Mouse (Mus musculus) limb, embryonic 11.5 days (tissue): ENCODE results near the gene Ccdc24. TPM values are rescaled to one million over a fixed set of nuclear protein-coding genes. Genes with fewer than 3 reads are reported as not detected.
A peak's percentile ranks its signal among the peaks of the same experiment; 100 is the strongest.

Experiments used
- ATAC-seq: fragments of 200-750 bp; cut with Nextera tagmentation; 2 replicates; pipeline ENCODE4 v1.8.0; 2017; ENCODE audit warnings: low read depth; ENCODE audit not compliant: insufficient number of reproducible peaks, low FRiP score, low TSS enrichment
- DNase-seq: peaks from one replicate; pipeline ENCODE4 v3.0.0-alpha.2; 2015; ENCODE audit warnings: low spot score
- H3K27ac ChIP-seq: fragments of 300-500 bp; sonication (generic); replicated peaks from 2 replicates; pipeline ENCODE4 v1.5.1; 2014; ENCODE audit warnings: low read depth, mild to moderate bottlenecking, low read length
- H3K27me3 ChIP-seq: fragments of 300-500 bp; sonication (generic); 2 replicates; pipeline ENCODE4 v1.6.1; 2014; ENCODE audit warnings: mild to moderate bottlenecking, low read length, mixed read lengths; ENCODE audit not compliant: control insufficient read depth, insufficient read depth
- H3K36me3 ChIP-seq: fragments of 300-500 bp; sonication (generic); 2 replicates; pipeline ENCODE4 v1.6.1; 2014; ENCODE audit warnings: mild to moderate bottlenecking, low read length, moderate library complexity, mixed read lengths; ENCODE audit not compliant: control insufficient read depth, insufficient read depth
- H3K4me1 ChIP-seq: fragments of 300-500 bp; sonication (generic); 2 replicates; pipeline ENCODE4 v1.6.1; 2014; ENCODE audit warnings: low read length, mixed read lengths; ENCODE audit not compliant: control insufficient read depth, insufficient read depth
- H3K4me2 ChIP-seq: fragments of 300-500 bp; sonication (generic); 2 replicates; pipeline ENCODE4 v1.6.1; 2014; ENCODE audit warnings: low read depth, mild to moderate bottlenecking, moderate library complexity; ENCODE audit not compliant: severe bottlenecking
- H3K4me3 ChIP-seq: fragments of 300-500 bp; sonication (generic); 2 replicates; pipeline ENCODE4 v1.5.1; 2014; ENCODE audit warnings: low read depth, low read length
- H3K9ac ChIP-seq: fragments of 300-500 bp; sonication (generic); 2 replicates; pipeline ENCODE4 v1.6.1; 2014; ENCODE audit warnings: mild to moderate bottlenecking, low read length
- H3K9me3 ChIP-seq: fragments of 300-500 bp; sonication (generic); 2 replicates; pipeline ENCODE4 v1.6.1; 2016; ENCODE audit warnings: low read length; ENCODE audit not compliant: control insufficient read depth
- WGBS: fragments of 180-500 bp; shearing (Covaris S2); extraction: QIAGEN DNeasy Blood & Tissue Kit; methylation state at CpG from one replicate; pipeline ENCODE4 v1.1.7; 2014; 5-methylcytosine and 5-hydroxymethylcytosine counted together
- polyA plus RNA-seq: library from polyadenylated mRNA; unstranded; fragments of >200 nt; fragmentation: Nextera tagmentation; extraction: Ambion mirVana; gene quantifications from 2 replicates; pipeline ENCODE4 v1.2.1, GENCODE M21; 2014

The Ccdc24 gene
- polyA plus RNA-seq, 1 experiment from 2014 or later, result 1.0 TPM

DNA sequence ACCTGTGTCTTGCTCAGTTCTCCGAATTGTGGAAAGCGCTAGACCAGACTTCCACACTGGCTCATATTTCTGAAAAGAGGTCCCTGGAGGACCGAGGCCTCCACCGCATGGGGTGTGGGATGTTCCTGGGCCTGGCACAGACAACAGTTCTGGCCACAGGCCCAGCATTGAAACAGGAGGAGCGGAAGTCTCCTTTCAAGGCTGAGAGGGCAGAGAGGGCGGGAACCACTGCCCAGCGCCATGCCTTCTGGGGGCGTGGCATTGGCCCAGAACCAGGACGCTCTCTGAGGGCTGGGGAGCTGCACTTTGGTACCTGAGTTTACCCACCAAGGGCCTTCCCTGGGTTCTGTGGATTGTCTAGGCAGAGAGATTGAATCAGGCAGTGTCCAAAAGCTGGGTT, 6.3 kb downstream of the Ccdc24 start:
- Histone ChIP-seq H3K9ac (no peak overlapping the region), H3K4me2 (no peak overlapping the region), H3K4me3 (no peak overlapping the region), H3K4me1 (no peaks in the 10 kb centered on the region), H3K36me3 (peaks cover 5% of the 10 kb centered on the region; the same call in 1 of the 2 replicates), H3K27ac (no peak overlapping the region), H3K27me3 (no peaks in the 10 kb centered on the region), H3K9me3 (no peaks in the 10 kb centered on the region)
- 72% methylated on average over 9 of the region's 9 CpGs for WGBS
- DNase-seq, result no peak
- no peak for ATAC-seq

DNA sequence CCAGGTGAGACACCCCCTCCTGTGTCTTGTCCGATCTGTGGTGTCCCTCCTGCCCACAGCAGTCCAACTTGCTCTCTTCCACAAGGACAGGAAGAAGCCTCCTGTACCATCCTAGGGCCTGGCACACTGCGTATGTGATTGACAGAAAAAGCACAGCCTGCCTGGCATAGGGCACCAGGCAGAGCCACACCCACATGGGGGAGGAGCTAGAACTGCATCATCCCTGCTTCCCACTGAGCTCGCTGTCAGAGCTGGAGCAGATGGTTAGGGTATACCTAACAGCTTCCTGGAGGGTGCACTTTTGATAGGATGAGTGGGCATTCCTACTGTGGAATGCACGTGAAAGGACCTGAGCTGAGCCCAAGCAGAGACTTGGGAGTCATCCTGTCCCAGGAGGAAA, 9.5 kb downstream of the Ccdc24 start:
- DNase-seq (no peak), ATAC-seq (no peak)
- WGBS, result 34% methylated on average over 4 of the region's 4 CpGs
- no peak overlapping the region for H3K27ac ChIP-seq
- no peak overlapping the region for H3K9ac ChIP-seq
- H3K27me3 ChIP-seq, result no peaks in the 10 kb centered on the region
- no peak overlapping the region for H3K4me2 ChIP-seq
- H3K4me1 ChIP-seq, result no peaks in the 10 kb centered on the region
- H3K4me3 ChIP-seq, result no peak overlapping the region
- H3K9me3 ChIP-seq, result no peaks in the 10 kb centered on the region
- H3K36me3 ChIP-seq, result peaks cover 5% of the 10 kb centered on the region; the same call in 1 of the 2 replicates

DNA sequence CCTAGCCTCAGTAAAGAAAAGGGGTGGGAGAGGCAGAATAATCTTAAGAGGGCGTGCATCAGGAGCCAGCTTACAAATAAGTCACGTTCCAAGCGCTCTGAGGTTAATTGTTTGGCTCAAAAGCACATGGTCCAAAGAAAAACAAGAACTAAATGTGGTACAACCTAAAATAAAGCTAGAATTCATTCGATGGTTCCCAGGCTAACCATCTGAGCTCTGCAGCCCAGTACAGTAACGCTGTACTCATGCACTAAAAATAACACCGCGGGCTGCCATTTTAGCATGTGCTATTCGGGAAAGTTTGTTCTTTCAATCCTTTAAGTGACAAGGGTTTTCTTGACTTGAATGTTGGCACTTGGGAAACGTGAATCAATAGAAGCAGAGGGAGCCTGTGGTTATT, 11.8 kb downstream of the Ccdc24 start:
- Histone ChIP-seq H3K4me1 (no peaks in the 10 kb centered on the region), H3K9me3 (no peaks in the 10 kb centered on the region), H3K27me3 (no peaks in the 10 kb centered on the region), H3K4me2 (no peak overlapping the region), H3K9ac (no peak overlapping the region), H3K4me3 (no peak overlapping the region), H3K27ac (no peak overlapping the region), H3K36me3 (peaks cover 9% of the 10 kb centered on the region; the same call in 1 of the 2 replicates)
- 88% methylated on average over 9 of the region's 9 CpGs for WGBS
- ATAC-seq, result no peak
- DNase-seq, result no peak

DNA sequence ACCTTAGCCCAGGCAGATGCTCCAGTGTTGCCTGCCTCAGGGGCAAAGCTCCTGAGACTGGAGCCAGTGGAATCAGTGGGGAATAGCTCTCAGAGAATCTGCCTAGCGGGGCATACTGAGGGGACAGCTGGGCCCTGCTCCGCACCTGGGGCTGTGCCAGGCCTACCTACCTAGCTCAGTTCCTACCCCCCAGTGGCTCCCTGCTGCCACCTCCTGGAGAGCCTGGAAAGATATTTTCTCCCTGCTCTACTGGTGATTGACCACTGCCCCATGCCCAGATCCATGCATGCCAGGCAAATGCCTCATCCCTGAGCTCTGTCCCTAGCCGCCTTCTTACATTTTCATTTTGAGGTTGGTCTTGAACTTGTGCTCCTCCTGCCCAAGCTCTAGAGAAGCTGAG, 13.6 kb downstream of the Ccdc24 start:
- Histone ChIP-seq H3K4me2 (no peak overlapping the region), H3K9me3 (no peaks in the 10 kb centered on the region), H3K4me3 (no peak overlapping the region), H3K27me3 (no peaks in the 10 kb centered on the region), H3K36me3 (peaks cover 6% of the 10 kb centered on the region; the same call in 1 of the 2 replicates), H3K27ac (no peak overlapping the region), H3K4me1 (no peaks in the 10 kb centered on the region), H3K9ac (no peak overlapping the region)
- peak; percentile 49; the same call in 1 of the 2 replicates for ATAC-seq
- WGBS, result 73% methylated on average over 3 of the region's 3 CpGs
- peak; percentile 72 for DNase-seq

DNA sequence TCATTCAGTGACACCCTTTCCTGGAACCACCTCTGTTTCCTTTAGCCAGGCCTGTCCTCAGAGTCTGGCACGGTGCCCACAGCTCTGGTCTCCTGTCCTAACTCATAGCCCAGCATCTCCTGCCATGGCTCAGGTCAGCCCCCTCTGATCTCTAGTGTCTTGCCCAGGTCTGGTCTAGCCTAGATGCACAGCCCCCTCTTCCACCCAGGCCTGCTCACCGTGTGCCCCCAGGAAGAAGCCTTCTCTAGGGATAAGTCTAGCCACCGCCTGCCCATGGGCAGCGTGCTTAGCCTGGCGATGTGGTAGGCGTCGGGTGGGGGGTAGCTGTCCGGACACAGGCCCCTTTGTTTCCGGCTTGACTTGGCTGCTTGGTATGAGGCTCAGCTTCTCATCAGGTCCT, 17.2 kb downstream of the Ccdc24 start:
- ATAC-seq (no peak), DNase-seq (no peak)
- Histone ChIP-seq H3K4me2 (no peak overlapping the region), H3K27me3 (no peaks in the 10 kb centered on the region), H3K27ac (no peak overlapping the region), H3K4me1 (no peaks in the 10 kb centered on the region), H3K9ac (no peak overlapping the region; the same call in 1 of the 2 replicates), H3K9me3 (no peaks in the 10 kb centered on the region), H3K36me3 (peaks cover 4% of the 10 kb centered on the region; the same call in 1 of the 2 replicates), H3K4me3 (no peak overlapping the region)
- 93% methylated on average over 9 of the region's 9 CpGs for WGBS

DNA sequence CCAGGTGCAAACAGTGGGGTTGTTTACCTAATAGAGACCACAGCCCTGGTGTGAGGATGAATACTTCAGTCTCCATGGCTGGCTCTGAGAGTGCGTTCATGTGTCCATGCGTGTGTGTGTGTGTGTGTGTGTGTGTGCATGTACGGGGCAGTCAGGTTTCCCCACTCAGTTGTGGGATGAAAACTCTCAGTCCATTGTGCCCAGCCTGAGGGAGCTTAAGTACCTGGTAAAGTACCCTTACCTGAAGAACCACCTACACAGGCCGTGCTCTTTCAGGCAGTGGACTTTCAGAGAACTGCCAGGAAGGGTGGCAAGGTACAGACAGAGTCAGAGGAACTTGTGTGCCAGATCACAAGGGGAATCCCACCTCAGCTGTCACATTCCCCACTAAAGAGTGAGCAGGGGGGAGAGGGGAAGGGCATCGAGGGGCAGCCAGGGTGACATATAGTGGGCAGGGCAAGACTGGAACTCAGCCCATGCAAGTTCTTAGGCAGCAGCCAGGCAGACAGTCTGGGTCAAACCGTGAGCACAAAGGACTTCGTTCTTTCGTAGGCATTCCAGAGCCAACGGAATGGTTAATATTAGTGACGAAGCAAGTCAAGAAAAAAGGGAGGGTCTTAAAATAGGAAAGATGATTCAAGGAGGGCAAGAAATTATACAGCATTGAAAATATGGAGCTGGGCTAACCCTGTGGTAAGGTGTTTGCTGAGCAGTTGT, 20.0 kb downstream of the Ccdc24 start:
- no peak overlapping the region; the same call in 1 of the 2 replicates for H3K9ac ChIP-seq
- 91% methylated on average over 10 of the region's 10 CpGs for WGBS
- peaks cover 2% of the 10 kb centered on the region; the same call in 1 of the 2 replicates for H3K4me1 ChIP-seq
- no peaks in the 10 kb centered on the region for H3K27me3 ChIP-seq
- peaks cover 4% of the 10 kb centered on the region; the same call in 1 of the 2 replicates for H3K36me3 ChIP-seq
- no peak overlapping the region for H3K27ac ChIP-seq
- H3K4me2 ChIP-seq, result no peak overlapping the region
- H3K4me3 ChIP-seq, result no peak overlapping the region
- no peak for ATAC-seq
- no peak for DNase-seq
- no peaks in the 10 kb centered on the region for H3K9me3 ChIP-seq

DNA sequence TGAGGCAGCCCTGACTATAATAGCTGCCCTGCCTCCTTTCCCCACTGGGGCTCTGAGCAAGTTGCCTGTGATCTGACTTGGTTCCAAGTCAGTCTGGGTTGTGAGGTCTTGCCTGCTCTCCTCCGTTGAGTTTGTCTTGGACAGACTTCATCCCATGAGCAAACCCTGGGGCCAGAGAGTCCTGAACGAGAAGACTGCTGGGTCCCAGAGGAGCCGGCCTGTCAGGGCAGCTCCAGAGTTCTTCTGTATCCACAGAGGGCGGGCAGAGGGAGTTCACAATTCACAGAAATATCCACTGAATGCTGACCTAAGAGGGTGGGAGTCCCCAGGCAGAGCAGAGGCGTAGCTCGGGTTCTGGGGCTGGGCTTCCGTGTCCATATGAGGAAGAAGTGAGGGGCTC, 21.5 kb downstream of the Ccdc24 start:
- Histone ChIP-seq H3K27me3 (no peaks in the 10 kb centered on the region), H3K9ac (no peak overlapping the region), H3K4me1 (peaks cover 5% of the 10 kb centered on the region; the same call in 1 of the 2 replicates), H3K36me3 (peaks cover 2% of the 10 kb centered on the region; the same call in 1 of the 2 replicates), H3K4me2 (no peak overlapping the region), H3K27ac (no peak overlapping the region), H3K9me3 (no peaks in the 10 kb centered on the region), H3K4me3 (no peak overlapping the region)
- ATAC-seq (no peak), DNase-seq (no peak)
- 81% methylated on average over 7 of the region's 7 CpGs for WGBS

DNA sequence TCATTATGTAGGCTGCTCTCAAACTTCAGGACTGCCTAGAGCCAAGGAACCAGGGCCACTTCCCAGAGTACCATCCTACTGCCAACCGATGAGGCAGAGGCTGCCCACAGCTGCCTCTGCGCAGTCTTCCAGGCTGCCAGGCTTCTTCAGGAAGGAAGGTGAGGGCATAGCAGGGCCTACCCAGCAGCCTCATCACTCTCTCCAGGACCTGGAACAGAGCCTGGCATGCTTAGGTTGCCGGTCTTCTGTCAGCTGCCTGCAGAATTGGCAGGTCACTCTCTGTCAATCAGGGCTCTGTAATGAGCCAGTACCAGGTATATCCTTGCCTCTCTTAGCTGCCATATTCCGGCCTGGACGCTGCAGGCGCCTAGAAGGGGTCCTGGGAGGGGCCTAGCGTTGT, 22.2 kb downstream of the Ccdc24 start:
- no peak for ATAC-seq
- Histone ChIP-seq H3K9ac (no peak overlapping the region), H3K9me3 (no peaks in the 10 kb centered on the region), H3K27ac (no peak overlapping the region), H3K4me2 (no peak overlapping the region), H3K27me3 (no peaks in the 10 kb centered on the region), H3K4me1 (peaks cover 5% of the 10 kb centered on the region; the same call in 1 of the 2 replicates), H3K36me3 (peaks cover 3% of the 10 kb centered on the region; the same call in 1 of the 2 replicates), H3K4me3 (no peak overlapping the region)
- WGBS, result 81% methylated on average over 7 of the region's 7 CpGs
- no peak for DNase-seq
